In the genomic region with DNA sequence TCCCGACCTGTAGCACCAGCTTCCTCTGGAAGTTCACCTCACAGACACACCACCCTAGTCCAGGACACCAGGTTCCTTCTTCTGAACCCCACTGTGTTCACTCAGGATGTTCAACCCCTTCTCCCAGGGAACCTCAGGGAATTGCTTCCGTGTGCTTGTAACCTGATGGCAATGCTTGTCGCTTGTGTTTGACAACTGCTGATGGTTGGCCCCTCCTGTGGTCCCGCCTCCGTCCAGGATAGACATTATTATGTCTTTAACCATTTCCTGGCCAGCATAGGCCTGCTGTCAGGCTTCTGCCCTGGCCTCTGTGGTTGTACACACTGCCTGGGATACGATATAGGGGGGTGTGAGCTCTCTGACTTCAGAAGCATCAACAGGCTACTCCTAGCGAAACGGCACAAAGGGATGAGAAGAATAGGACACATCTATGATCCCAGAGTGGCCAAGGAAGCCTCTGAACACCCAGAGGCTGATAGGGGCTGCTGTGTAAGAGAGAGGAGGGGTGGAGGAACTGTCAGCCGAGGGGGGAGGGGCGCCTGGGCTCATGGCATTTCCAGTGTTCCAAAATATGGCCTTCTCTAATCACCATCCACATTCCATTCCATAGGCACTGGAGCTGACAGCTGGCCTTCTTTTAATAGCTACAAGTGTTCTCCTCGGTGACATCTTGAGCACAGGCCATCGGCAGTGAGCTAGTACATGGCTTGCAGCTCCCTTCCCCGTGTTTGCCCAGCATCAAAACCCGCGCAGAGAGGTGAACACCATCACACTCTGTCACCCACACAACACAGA, we compare ENCODE assay signal across 21 mouse cellular contexts. TPM values are rescaled to one million over a fixed set of nuclear protein-coding genes. Genes with fewer than 3 reads are reported as not detected.
A peak's percentile ranks its signal among the peaks of the same experiment; 100 is the strongest.
DNase-seq lines count a peak whose midpoint lies in the region; ATAC-seq and TF ChIP-seq lines count a peak whose summit lies in the region.
"Had no signal": no experiment of that assay in that cellular context is flagged by ENCODE, and none has a peak within 500 bp of the region (broad histone marks: within the 10 kb centered on the region; RNA-seq: fewer than 3 reads in every experiment).

No protein-coding gene starts in this region.

- intact Hi-C loops in gastrocnemius, postnatal 14 days (cut with DNase I; ENCODE audit: low total_unique reads), result no loop called here
- intact Hi-C loops in gastrocnemius, postnatal 36 days (cut with DNase I), result no loop called here

- H3K27me3 ChIP-seq in lung, postnatal 0 days (replicated peaks; ENCODE audit: insufficient read depth, low read length), result no peaks in the 10 kb centered on the region
- H3K27me3 ChIP-seq in heart, embryonic 15.5 days, result no peaks in the 10 kb centered on the region
- H3K27me3 ChIP-seq in liver, postnatal 0 days (ENCODE audit: insufficient read depth, low read length), result no peaks in the 10 kb centered on the region
- H3K27me3 ChIP-seq: midbrain, embryonic 13.5 days; Patski had no signal

- TF ChIP-seq EP300 in lung, postnatal 0 days (IDR thresholded peaks at IDR 0.05), result no peak
- no peak for TF ChIP-seq EP300 in liver, postnatal 0 days (IDR thresholded peaks at IDR 0.05; ENCODE audit: low read depth)

- TF ChIP-seq CTCF in lung, postnatal 0 days (IDR thresholded peaks at IDR 0.05), result no peak
- TF ChIP-seq CTCF in liver, postnatal 0 days (IDR thresholded peaks at IDR 0.05; ENCODE audit: low read depth), result no peak

- peak; percentile 20 for DNase-seq in gastrocnemius, postnatal 14 days
- DNase-seq in gastrocnemius, postnatal 36 days, result no peak
- peak; percentile 29 for DNase-seq in lung, postnatal 0 days (ENCODE audit: low spot score)
- no peak for DNase-seq in lung, postnatal 14 days
- no peak for DNase-seq in liver, postnatal 0 days
- DNase-seq in frontal cortex, postnatal 10 days (ENCODE audit: low spot score in 2 of 2), result no peak
- DNase-seq: cerebellum, adult 11 months; cerebellum, postnatal 25 days; liver; thymus, postnatal 14 days had no signal

- peak; percentile 33; the same call in 1 of the 2 replicates for ATAC-seq in lung, postnatal 0 days
- ATAC-seq in heart, embryonic 15.5 days (replicated peaks; ENCODE audit: insufficient number of reproducible peaks, insufficient read depth, low FRiP score, low read depth), result peak; percentile 62
- ATAC-seq in liver, postnatal 0 days, result no peak
- ATAC-seq: inflammation-experienced regulatory T-cells, adult 6 months; Patski had no signal

- H3K4me3 ChIP-seq in lung, postnatal 0 days (ENCODE audit: low read depth, low read length), result no peak overlapping the region
- H3K4me3 ChIP-seq in heart, embryonic 15.5 days, result 0 out of 2 replicates have a peak overlapping the region, but pooled peaks have one; percentile 16
- no peak overlapping the region for H3K4me3 ChIP-seq in liver, postnatal 0 days (ENCODE audit: low read depth, low read length)
- H3K4me3 ChIP-seq: hindbrain, embryonic 10.5 days; kidney, embryonic 15.5 days; midbrain, embryonic 13.5 days had no signal

- H3K4me2 ChIP-seq in lung, postnatal 0 days (replicated peaks; ENCODE audit: low read depth, low read length), result no peak overlapping the region
- H3K4me2 ChIP-seq in heart, embryonic 15.5 days, result peak overlapping the region; percentile 48
- H3K4me2 ChIP-seq in liver, postnatal 0 days (ENCODE audit: low read depth, low read length), result no peak overlapping the region
- H3K4me2 ChIP-seq: kidney, embryonic 15.5 days had no signal

- H3K9ac ChIP-seq in lung, postnatal 0 days (replicated peaks; ENCODE audit: low read depth), result no peak overlapping the region
- peak overlapping the region; percentile 7 for H3K9ac ChIP-seq in heart, embryonic 15.5 days
- no peak overlapping the region for H3K9ac ChIP-seq in liver, postnatal 0 days (replicated peaks)
- H3K9ac ChIP-seq: kidney, embryonic 15.5 days; midbrain, embryonic 13.5 days had no signal

- no peaks in the 10 kb centered on the region for H3K36me3 ChIP-seq in lung, postnatal 0 days (ENCODE audit: insufficient read depth, low read length)
- H3K36me3 ChIP-seq in heart, embryonic 15.5 days, result no peaks in the 10 kb centered on the region
- no peaks in the 10 kb centered on the region for H3K36me3 ChIP-seq in liver, postnatal 0 days (replicated peaks; ENCODE audit: insufficient read depth, low read length)
- H3K36me3 ChIP-seq: hindbrain, embryonic 10.5 days; kidney, embryonic 15.5 days; midbrain, embryonic 13.5 days had no signal

- H3K4me1 ChIP-seq in lung, postnatal 0 days (ENCODE audit: insufficient read depth, low read depth, low read length), result no peaks in the 10 kb centered on the region; the same call in 1 of the 2 replicates
- H3K4me1 ChIP-seq in heart, embryonic 15.5 days (replicated peaks), result peaks cover 71% of the 10 kb centered on the region
- H3K4me1 ChIP-seq in liver, postnatal 0 days (ENCODE audit: insufficient read depth), result no peaks in the 10 kb centered on the region

- WGBS in lung, postnatal 0 days, result 45% methylated on average over 15 of the region's 15 CpGs
- 29% methylated on average over 15 of the region's 15 CpGs for WGBS in heart, embryonic 15.5 days
- WGBS in liver, postnatal 0 days (ENCODE audit: insufficient replicate concordance), result 68% methylated on average over 15 of the region's 15 CpGs

- no peaks in the 10 kb centered on the region for H3K9me3 ChIP-seq in lung, postnatal 0 days (ENCODE audit: low read length)
- H3K9me3 ChIP-seq in heart, embryonic 15.5 days (replicated peaks), result no peaks in the 10 kb centered on the region
- H3K9me3 ChIP-seq in liver, postnatal 0 days (ENCODE audit: low read length), result no peaks in the 10 kb centered on the region
- H3K9me3 ChIP-seq: hindbrain, embryonic 10.5 days; kidney, embryonic 15.5 days; midbrain, embryonic 13.5 days had no signal

- H3K27ac ChIP-seq in lung, postnatal 0 days (ENCODE audit: low read length), result no peak overlapping the region
- H3K27ac ChIP-seq in heart, embryonic 15.5 days, result peak overlapping the region; percentile 95
- H3K27ac ChIP-seq in liver, postnatal 0 days (ENCODE audit: low read depth), result no peak overlapping the region
- H3K27ac ChIP-seq: hindbrain, embryonic 10.5 days; kidney, embryonic 15.5 days; macrophage; midbrain, embryonic 13.5 days; stomach, postnatal 0 days had no signal

RNA-seq across cellular contexts. Expression of a gene that starts 3.5 kb away (rescaled TPM):
- 1,000 to 10,000 TPM; 1,741 to 1,856 TPM for total RNA-seq in gastrocnemius, postnatal 14 days (2021)
- 1,000 to 10,000 TPM; 2,135 to 2,411 TPM for total RNA-seq in gastrocnemius, postnatal 36 days (2021)
- polyA plus RNA-seq in lung, postnatal 0 days (2015; fragmentation: Nextera tagmentation; extraction: Ambion mirVana), result 2.6 and 3.3 TPM in 2 replicates
- polyA plus RNA-seq in heart, embryonic 15.5 days (2015; fragmentation: Nextera tagmentation; extraction: Ambion mirVana), result 300 and 308 TPM in 2 replicates
- polyA plus RNA-seq in liver, postnatal 0 days (2015; fragmentation: Nextera tagmentation; extraction: Ambion mirVana), result 0.26 and 3.2 TPM in 2 replicates
- polyA plus RNA-seq: inflammation-experienced regulatory T-cells, adult 6 months; macrophage had no signal

RNA-seq across cellular contexts. Expression of a gene that starts 8.0 kb away (rescaled TPM):
- not detected for total RNA-seq in gastrocnemius, postnatal 14 days (2021)
- not detected for total RNA-seq in gastrocnemius, postnatal 36 days (2021)
- polyA plus RNA-seq in lung, postnatal 0 days (2015; fragmentation: Nextera tagmentation; extraction: Ambion mirVana), result 0.12 and 0.15 TPM in 2 replicates
- polyA plus RNA-seq in heart, embryonic 15.5 days (2015; fragmentation: Nextera tagmentation; extraction: Ambion mirVana), result 5.0 and 5.6 TPM in 2 replicates
- polyA plus RNA-seq in liver, postnatal 0 days (2015; fragmentation: Nextera tagmentation; extraction: Ambion mirVana), result not detected in 2 replicates
- total RNA-seq: adrenal gland, adult 18-20 months; layer of hippocampus, adult 18-20 months; left cerebral cortex, adult 8-10 months had no signal
- polyA plus RNA-seq: hindbrain, embryonic 10.5 days; inflammation-experienced regulatory T-cells, adult 6 months; macrophage; Patski; stomach, postnatal 0 days had no signal

Comparison
In these comparisons a context has a peak if more than half of its experiments do, and no peak if none do; other contexts are left out.
1. DNase-seq: peak in gastrocnemius, postnatal 14 days (single experiment) and lung, postnatal 0 days (single experiment); none in gastrocnemius, postnatal 36 days (0 of 2), lung, postnatal 14 days (single experiment), liver, postnatal 0 days (single experiment) and frontal cortex, postnatal 10 days (0 of 2).
2. RNA of a gene that starts 3.5 kb away (polyA plus RNA-seq): 300 to 308 TPM in heart, embryonic 15.5 days; 2.6 to 3.3 TPM in lung, postnatal 0 days and 0.26 to 3.2 TPM in liver, postnatal 0 days; every median in the first group is over 10 times any median in the second.